Comparison of ENCODE assay signal across 23 mouse cellular contexts in genomic region chr12:79997201-79997600, GRCm38 (mm10).
"Had no signal": no experiment of that assay in that cellular context is flagged by ENCODE, and none has a peak within 500 bp of the region (broad histone marks: within the 10 kb centered on the region; RNA-seq: fewer than 3 reads in every experiment).

No protein-coding gene starts in this region.

- H3K4me2 ChIP-seq: heart, embryonic 11.5 days; hindbrain, embryonic 13.5 days; hindbrain, embryonic 15.5 days; kidney, embryonic 15.5 days; limb, embryonic 13.5 days; limb, embryonic 15.5 days; liver, embryonic 12.5 days had no signal

- H3K36me3 ChIP-seq: hindbrain, embryonic 13.5 days; hindbrain, embryonic 15.5 days; kidney, embryonic 15.5 days; limb, embryonic 13.5 days; limb, embryonic 15.5 days; liver, embryonic 12.5 days had no signal

- H3K9me3 ChIP-seq: hindbrain, embryonic 13.5 days; hindbrain, embryonic 15.5 days; kidney, embryonic 15.5 days; limb, embryonic 13.5 days; limb, embryonic 15.5 days; liver, embryonic 12.5 days had no signal

- ATAC-seq: hindbrain, postnatal 0 days; intestine, embryonic 16.5 days; liver, embryonic 12.5 days had no signal

- H3K27me3 ChIP-seq: hindbrain, embryonic 13.5 days; hindbrain, embryonic 15.5 days; kidney, embryonic 15.5 days; limb, embryonic 13.5 days; limb, embryonic 15.5 days; liver, embryonic 12.5 days had no signal

- H3K27ac ChIP-seq: hindbrain, embryonic 13.5 days; hindbrain, embryonic 15.5 days; hindbrain, postnatal 0 days; limb, embryonic 13.5 days; limb, embryonic 15.5 days; liver, embryonic 12.5 days; liver, embryonic 14.5 days had no signal

- H3K4me3 ChIP-seq: hindbrain, embryonic 13.5 days; hindbrain, embryonic 15.5 days; kidney, embryonic 15.5 days; limb, embryonic 13.5 days; limb, embryonic 15.5 days; liver, embryonic 12.5 days had no signal

- DNase-seq: gastrocnemius, postnatal 10 days; gastrocnemius, postnatal 36 days; heart, adult 18-20 months; heart, postnatal 10 days; heart, postnatal 36 days; kidney, adult 11 months; kidney, adult 2 months; kidney, adult 9 months; kidney, postnatal 14 days; kidney, postnatal 36 days; layer of hippocampus, adult 9-11 months; layer of hippocampus, postnatal 36 days; left cerebral cortex, postnatal 4 days had no signal

- H3K9ac ChIP-seq: hindbrain, embryonic 13.5 days; hindbrain, embryonic 15.5 days; kidney, embryonic 15.5 days; limb, embryonic 13.5 days; limb, embryonic 15.5 days; liver, embryonic 12.5 days; liver, embryonic 14.5 days had no signal
